Mouse (Mus musculus) layer of hippocampus, adult 8-10 months (tissue): ENCODE measurements around the gene Gm49337. TPM values are rescaled to one million over a fixed set of nuclear protein-coding genes. Genes with fewer than 3 reads are reported as not detected.

Experiments used
- DNase-seq, 2 experiments: peaks; one replicate each; pipeline ENCODE4 v3.0.0; 2022; ENCODE audit warnings: low spot score in 2 of 2
- total RNA-seq, 4 experiments: library from RNA; stranded (reverse); gene quantifications; 2 replicates each; pipeline ENCODE4 v1.2.4; 2022

The Gm49337 gene
- total RNA-seq, 4 experiments from 2014 or later, result 0.96 to 4.1 TPM; not detected in 2

GRCm38 (mm10) chr4:116162142-116162541 is 11.0 kb upstream of the Gm49337 start:
- no peak for DNase-seq

GRCm38 (mm10) chr4:116164759-116165554 is 8.2 kb upstream of the Gm49337 start:
- DNase-seq, result no peak

GRCm38 (mm10) chr4:116165708-116166407 is 7.3 kb upstream of the Gm49337 start:
- no peak for DNase-seq

- no peak for DNase-seq
Measured at GRCm38 (mm10) chr4:116167404-116167803, 5.8 kb upstream of the Gm49337 start, which contains the start of gene Tspan1. TSS of gene Tspan1 (minus strand) at chr4:116167601.

GRCm38 (mm10) chr4:116168617-116169352 is 4.4 kb upstream of the Gm49337 start:
- DNase-seq, result peak in 1 of 2 experiments; percentile 80

GRCm38 (mm10) chr4:116169353-116169672 is 3.9 kb upstream of the Gm49337 start:
- no peak for DNase-seq

GRCm38 (mm10) chr4:116173752-116174151 is 568 bp downstream of the Gm49337 start:
- no peak for DNase-seq

- no peak for DNase-seq
Measured at GRCm38 (mm10) chr4:116174466-116175116, 1.4 kb downstream of the Gm49337 start.

GRCm38 (mm10) chr4:116175136-116175535 is 2.0 kb downstream of the Gm49337 start:
- no peak for DNase-seq

- peak in 1 of 2 experiments; percentile 42 for DNase-seq
Measured at GRCm38 (mm10) chr4:116175711-116176542, 2.7 kb downstream of the Gm49337 start.

- DNase-seq, result peak; percentile 65 to 73
Measured at GRCm38 (mm10) chr4:116176543-116176988, 3.4 kb downstream of the Gm49337 start.

- DNase-seq, result no peak
Measured at GRCm38 (mm10) chr4:116177140-116177539, 4.0 kb downstream of the Gm49337 start.

GRCm38 (mm10) chr4:116182079-116182478 is 8.9 kb downstream of the Gm49337 start:
- no peak for DNase-seq

GRCm38 (mm10) chr4:116182745-116183144 is 9.6 kb downstream of the Gm49337 start:
- no peak for DNase-seq

GRCm38 (mm10) chr4:116185083-116185482 is 11.9 kb downstream of the Gm49337 start:
- DNase-seq, result no peak

GRCm38 (mm10) chr4:116192286-116192835 is 19.2 kb downstream of the Gm49337 start:
- no peak for DNase-seq

GRCm38 (mm10) chr4:116193583-116194383 is 20.6 kb downstream of the Gm49337 start:
- DNase-seq, result peak in 1 of 2 experiments; percentile 17

- DNase-seq, result no peak
Measured at GRCm38 (mm10) chr4:116198422-116198821, 25.2 kb downstream of the Gm49337 start.

GRCm38 (mm10) chr4:116204422-116204821 is 31.2 kb downstream of the Gm49337 start:
- no peak for DNase-seq
